Mouse (Mus musculus): Measurements from ENCODE around the gene Ccdc96.

Gene Ccdc96

GRCm38 (mm10) chr5:36484171-36484990, at the start of gene Ccdc96, which contains the start of gene Tada2b:
Gene Ccdc96 (plus strand): TSS chr5:36484588.
Gene Tada2b (minus strand): TSS chr5:36484285.
- DNase-seq (ENCODE audit: low spot score in 2 of 2): peak; percentile 96

DNA sequence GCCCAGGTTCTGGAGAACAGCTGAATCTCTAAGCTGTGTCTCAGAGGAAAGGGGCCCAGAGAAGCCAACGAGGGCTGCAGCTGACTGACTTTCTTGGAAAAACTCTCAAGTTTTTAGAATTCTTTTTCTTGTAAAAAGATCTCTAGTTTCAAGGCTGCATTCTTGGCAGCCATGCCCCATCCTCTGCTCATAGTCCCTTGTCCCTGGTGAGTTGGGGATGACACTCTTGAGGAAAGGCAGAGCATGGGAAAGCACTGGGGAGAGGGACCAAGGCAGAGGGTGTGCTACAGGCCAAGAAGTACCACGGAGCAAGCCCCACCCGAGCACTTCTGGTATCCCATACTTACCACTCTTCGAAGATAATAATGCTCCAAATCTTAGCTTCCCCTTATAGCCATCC, 47.5 kb upstream of the Ccdc96 start:
- DNase-seq (ENCODE audit: low spot score in 2 of 2): no peak

DNA sequence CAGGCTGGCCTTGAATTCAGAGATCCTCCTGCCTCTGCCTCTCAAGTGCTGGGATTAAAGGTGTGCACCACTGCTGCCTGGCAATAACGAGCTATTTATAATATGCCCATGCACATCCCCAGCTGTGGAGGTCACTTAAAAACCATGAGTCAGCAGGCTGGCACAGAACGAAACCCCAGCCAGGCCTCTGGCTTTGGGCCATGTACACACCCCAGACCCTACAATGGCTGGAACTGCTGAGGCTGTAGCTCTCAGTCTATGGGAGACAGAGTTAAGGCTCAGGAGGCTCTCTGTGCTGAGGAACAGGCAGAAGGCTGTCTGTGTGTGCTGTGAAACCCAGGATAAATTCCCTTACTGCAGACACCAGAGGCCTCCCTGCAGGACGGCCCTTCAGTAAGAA, 43.6 kb upstream of the Ccdc96 start:
- DNase-seq (ENCODE audit: low spot score in 2 of 2): no peak

GRCm38 (mm10) chr5:36444611-36445010, 39.8 kb upstream of the Ccdc96 start:
- DNase-seq (ENCODE audit: low spot score in 2 of 2): no peak

- DNase-seq (ENCODE audit: low spot score in 2 of 2): no peak
Observed at GRCm38 (mm10) chr5:36445028-36445427, 39.4 kb upstream of the Ccdc96 start.

DNA sequence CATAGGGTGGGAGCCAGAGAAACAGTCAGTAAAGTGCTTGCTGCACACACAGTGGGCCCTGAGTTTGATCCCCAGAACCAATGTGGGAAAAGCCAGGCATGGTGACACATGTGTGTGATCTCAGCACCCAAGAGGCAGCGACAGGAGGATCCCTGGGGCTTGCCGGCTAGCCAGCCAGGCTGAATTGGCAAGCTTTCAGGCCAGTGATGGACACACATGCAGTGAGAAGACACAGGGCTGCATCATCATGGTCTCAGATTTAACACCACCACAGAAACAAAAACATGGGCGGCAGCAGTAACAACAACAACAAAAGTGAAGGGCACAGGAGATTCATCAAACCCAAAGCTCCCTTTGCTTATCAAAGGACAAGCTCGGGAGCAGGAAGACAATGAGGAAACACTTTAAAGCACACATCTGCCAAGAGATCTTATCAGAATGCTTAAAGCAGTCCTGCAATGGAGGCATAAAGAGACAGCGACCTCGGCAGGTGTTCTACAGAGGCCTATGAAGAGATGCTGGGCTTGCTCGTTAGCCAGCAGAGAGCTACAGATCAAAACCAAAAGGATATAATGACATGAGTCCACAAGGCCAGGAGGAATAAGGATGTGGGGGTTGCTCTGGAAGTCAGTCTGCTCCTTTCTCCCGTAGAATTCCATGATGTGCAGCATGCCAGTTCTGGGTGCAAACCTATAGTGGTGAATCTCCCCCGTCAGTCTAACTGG, 38.1 kb upstream of the Ccdc96 start:
- DNase-seq (ENCODE audit: low spot score in 2 of 2): no peak

DNA sequence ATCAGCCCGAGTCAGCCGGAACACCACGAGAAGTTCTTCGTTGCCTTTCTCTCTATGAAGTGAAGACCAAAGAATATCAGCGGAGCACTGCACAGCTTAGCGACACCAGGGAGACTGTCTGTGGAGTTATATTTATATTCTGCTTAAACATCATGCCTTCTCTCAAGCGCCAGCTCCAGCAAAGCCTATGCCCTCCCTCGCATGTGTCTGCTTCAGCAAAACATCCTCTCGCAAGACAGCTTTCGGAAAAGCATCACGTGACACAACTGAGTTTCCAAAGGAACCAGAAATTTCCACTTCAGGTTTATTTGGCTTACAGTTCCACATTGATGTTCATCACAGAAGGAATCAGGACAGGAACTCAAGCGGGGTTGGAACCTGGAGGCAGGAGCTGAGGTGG, 36.5 kb upstream of the Ccdc96 start:
- DNase-seq (ENCODE audit: low spot score in 2 of 2): no peak

GRCm38 (mm10) chr5:36449710-36450358, 34.6 kb upstream of the Ccdc96 start:
- DNase-seq (ENCODE audit: low spot score in 2 of 2): no peak

GRCm38 (mm10) chr5:36451119-36451518, 33.3 kb upstream of the Ccdc96 start:
- DNase-seq (ENCODE audit: low spot score in 2 of 2): no peak

DNA sequence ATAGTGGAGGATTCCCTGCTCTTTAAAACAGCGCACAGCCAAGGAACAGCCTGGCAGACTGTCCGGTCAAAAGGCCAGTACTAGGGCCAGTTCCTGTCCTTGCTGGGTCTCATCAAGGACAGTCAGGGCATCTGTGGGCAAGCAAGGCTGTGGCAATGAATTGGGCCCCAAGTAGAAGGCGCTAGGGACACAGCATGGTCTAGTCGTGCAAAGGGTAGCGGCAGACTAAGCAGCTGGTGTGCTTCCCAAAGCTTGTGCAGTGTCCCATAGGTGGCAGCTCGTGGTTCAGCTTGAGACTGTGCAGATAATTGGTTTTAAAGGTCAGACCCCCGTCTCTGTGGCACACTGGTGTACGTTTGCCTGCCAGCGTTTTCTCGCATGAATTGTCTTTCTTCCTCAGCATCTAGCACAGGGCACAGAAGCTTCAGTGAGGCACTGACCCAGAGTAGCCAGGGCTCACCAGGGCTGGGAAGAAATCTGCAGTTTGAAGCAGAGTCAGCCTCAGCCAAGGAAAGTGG, 32.5 kb upstream of the Ccdc96 start:
- DNase-seq (ENCODE audit: low spot score in 2 of 2): no peak

GRCm38 (mm10) chr5:36452821-36453220, 31.6 kb upstream of the Ccdc96 start:
- DNase-seq (ENCODE audit: low spot score in 2 of 2): no peak

DNA sequence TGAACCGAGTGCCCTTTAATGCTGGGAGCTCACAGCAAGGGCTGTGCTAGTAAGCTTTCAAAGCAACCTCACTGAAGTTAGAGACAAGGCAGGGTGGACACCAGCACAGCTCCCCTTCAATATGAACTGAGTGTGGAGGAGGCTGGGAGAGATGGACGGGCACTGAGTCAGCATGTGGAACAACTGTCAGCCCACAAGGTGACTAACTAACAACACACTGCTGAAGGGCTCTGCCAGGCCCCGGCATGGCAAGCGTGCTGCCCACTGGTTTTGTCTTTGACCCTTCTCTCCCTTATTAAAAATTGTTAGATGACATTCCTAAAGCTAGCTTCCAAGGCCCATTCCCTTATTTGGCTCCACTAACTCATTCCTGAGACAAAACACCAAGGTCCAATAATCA, 26.7 kb upstream of the Ccdc96 start:
- peak; percentile 29 to 30 for DNase-seq (ENCODE audit: low spot score in 2 of 2)

DNA sequence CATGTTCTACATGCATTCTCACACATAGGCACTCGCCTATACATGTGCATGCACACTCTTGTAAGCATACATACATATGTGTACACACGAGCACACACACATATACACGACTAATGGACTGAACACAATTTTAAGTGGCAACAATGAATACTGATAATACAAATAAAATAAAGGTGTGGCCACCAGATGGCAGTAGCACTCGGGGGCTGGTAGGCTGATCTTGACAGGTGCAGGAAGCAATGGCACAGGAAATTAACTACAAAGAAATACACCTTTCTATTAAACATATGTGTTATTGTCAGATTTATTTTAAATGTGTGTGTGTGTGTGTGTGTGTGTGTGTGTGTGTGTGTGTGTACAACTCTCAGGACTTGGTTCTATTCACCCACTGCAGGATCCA, 25.5 kb upstream of the Ccdc96 start:
- DNase-seq (ENCODE audit: low spot score in 2 of 2): peak; percentile 36 to 59

GRCm38 (mm10) chr5:36460712-36461111, 23.7 kb upstream of the Ccdc96 start:
- DNase-seq (ENCODE audit: low spot score in 2 of 2): no peak

GRCm38 (mm10) chr5:36461231-36461630, 23.2 kb upstream of the Ccdc96 start:
- no peak for DNase-seq (ENCODE audit: low spot score in 2 of 2)

DNA sequence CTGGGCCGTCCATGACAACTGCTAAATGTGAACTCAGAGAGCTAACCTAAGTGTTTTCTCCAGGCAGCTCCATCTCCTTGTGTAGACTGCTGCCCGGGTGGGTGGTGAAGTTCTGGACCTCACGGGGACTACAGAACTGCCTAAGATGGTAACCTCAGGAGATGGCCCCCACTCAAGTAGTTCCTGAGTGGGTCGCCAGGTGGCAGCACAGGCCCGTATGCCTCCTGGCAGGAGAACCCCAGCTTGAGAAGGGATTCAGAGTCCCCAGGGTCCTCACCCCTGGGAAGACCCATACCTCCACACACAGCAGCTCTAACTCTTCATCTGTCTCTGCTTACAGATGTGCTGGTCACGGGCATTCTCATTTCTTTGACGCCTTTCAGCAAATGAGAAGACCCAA, 21.6 kb upstream of the Ccdc96 start:
- DNase-seq (ENCODE audit: low spot score in 2 of 2): peak; percentile 80 to 81

GRCm38 (mm10) chr5:36463391-36463790, 21.0 kb upstream of the Ccdc96 start:
- DNase-seq (ENCODE audit: low spot score in 2 of 2): no peak

- DNase-seq (ENCODE audit: low spot score in 2 of 2): peak; percentile 97 to 100
Observed at GRCm38 (mm10) chr5:36464709-36465661, 19.4 kb upstream of the Ccdc96 start, which contains the start of gene Grpel1. Gene Grpel1 (plus strand): TSS chr5:36464998.

DNA sequence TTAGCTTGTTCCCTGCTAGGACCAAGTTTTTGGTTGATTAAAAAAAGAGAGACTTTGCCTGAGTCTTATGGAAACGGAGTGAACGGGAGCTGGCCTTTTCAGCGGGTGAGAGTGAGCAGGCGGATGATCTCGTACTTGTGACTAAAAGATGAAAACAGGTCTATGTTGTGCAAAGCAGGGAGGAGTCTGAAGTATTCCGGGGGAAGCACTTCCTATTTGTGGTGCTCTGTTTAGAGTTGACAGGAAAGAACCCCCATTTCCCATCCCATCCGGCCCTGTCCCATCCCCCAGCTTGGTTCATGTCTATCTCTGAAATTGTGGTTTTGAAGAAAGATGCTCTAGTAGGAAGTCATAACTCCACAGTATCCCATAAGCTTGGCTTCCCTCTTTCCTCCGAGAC, 18.5 kb upstream of the Ccdc96 start:
- DNase-seq (ENCODE audit: low spot score in 2 of 2): no peak

GRCm38 (mm10) chr5:36471206-36471605, 13.2 kb upstream of the Ccdc96 start:
- no peak for DNase-seq (ENCODE audit: low spot score in 2 of 2)
